Mouse (Mus musculus): ENCODE data around the gene Fgr. TPM values are rescaled to one million over a fixed set of nuclear protein-coding genes. Genes with fewer than 3 reads are reported as not detected.

The Fgr gene
- polyA plus RNA-seq, 1 experiment from 2014 or later, result 0.81 TPM

GRCm38 (mm10) chr4:132945261-132946046, 28.4 kb upstream of the Fgr start:
- peaks cover 31% of the 10 kb centered on the region for H3K4me1 ChIP-seq
- H3K4me3 ChIP-seq (replicated peaks), result peak overlapping the region; percentile 13
- H3K36me3 ChIP-seq, result no peaks in the 10 kb centered on the region
- peak overlapping the region; percentile 67 for H3K27ac ChIP-seq
- WGBS, result 5% methylated on average over 15 of the region's 15 CpGs
- 0 out of 2 replicates have a peak, but pooled peaks cover 7% of the 10 kb centered on the region for H3K27me3 ChIP-seq
- H3K9ac ChIP-seq, result peak overlapping the region; percentile 35
- H3K9me3 ChIP-seq (replicated peaks), result no peaks in the 10 kb centered on the region
- ATAC-seq (replicated peaks; ENCODE audit: low FRiP score), result peak; percentile 72
- peak overlapping the region; percentile 51 for H3K4me2 ChIP-seq

- H3K4me1 ChIP-seq, result peaks cover 28% of the 10 kb centered on the region
- peak; percentile 33 for ATAC-seq (replicated peaks; ENCODE audit: low FRiP score)
- 13% methylated on average over 27 of the region's 27 CpGs for WGBS
- H3K4me2 ChIP-seq, result peak overlapping the region; percentile 51
- no peaks in the 10 kb centered on the region for H3K27me3 ChIP-seq
- H3K4me3 ChIP-seq (replicated peaks), result peak overlapping the region; percentile 13
- no peaks in the 10 kb centered on the region for H3K9me3 ChIP-seq (replicated peaks)
- no peaks in the 10 kb centered on the region for H3K36me3 ChIP-seq
- H3K27ac ChIP-seq, result peak overlapping the region; percentile 67
- H3K9ac ChIP-seq, result peak overlapping the region; percentile 35
Measured at GRCm38 (mm10) chr4:132946047-132947001, 27.6 kb upstream of the Fgr start.

GRCm38 (mm10) chr4:132949882-132950532, 23.9 kb upstream of the Fgr start:
- Histone ChIP-seq H3K36me3 (no peaks in the 10 kb centered on the region), H3K27me3 (no peaks in the 10 kb centered on the region), H3K4me3 (replicated peaks) (0 out of 2 replicates have a peak overlapping the region, but pooled peaks have one; percentile 18), H3K9me3 (replicated peaks) (no peaks in the 10 kb centered on the region), H3K4me2 (peak overlapping the region; percentile 48), H3K9ac (no peak overlapping the region), H3K27ac (no peak overlapping the region), H3K4me1 (peaks cover 27% of the 10 kb centered on the region)
- 37% methylated on average over 24 of the region's 24 CpGs for WGBS
- no peak for ATAC-seq (replicated peaks; ENCODE audit: low FRiP score)

DNA sequence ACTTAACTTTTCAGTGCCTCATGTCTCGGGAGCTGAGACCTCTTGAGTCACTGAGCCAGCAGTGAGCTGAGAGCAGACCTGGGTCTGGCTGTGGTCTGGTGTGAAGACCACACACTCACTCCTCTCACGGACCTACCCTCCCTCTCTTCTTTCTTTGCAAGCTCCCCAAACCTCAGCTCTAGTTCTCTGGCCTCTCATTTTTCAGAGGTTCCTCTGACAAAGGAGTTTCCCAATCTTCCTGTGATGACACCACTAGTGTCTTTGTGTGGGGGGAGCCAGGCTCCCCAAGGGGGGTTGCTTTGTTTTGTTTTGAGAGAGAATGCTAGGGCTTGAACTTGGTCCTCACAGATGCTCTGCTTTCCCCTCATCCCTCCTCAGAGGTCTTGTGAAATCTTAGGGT, 22.9 kb upstream of the Fgr start:
- Histone ChIP-seq H3K36me3 (no peaks in the 10 kb centered on the region), H3K27me3 (no peaks in the 10 kb centered on the region), H3K27ac (no peak overlapping the region), H3K4me1 (peaks cover 23% of the 10 kb centered on the region), H3K4me2 (no peak overlapping the region), H3K4me3 (replicated peaks) (no peak overlapping the region), H3K9me3 (replicated peaks) (no peaks in the 10 kb centered on the region), H3K9ac (no peak overlapping the region)
- WGBS, result 45% methylated on average over 2 of the region's 2 CpGs
- ATAC-seq (replicated peaks; ENCODE audit: low FRiP score), result no peak

- no peaks in the 10 kb centered on the region for H3K27me3 ChIP-seq
- 61% methylated on average over 7 of the region's 7 CpGs for WGBS
- H3K9ac ChIP-seq, result no peak overlapping the region
- H3K9me3 ChIP-seq (replicated peaks), result no peaks in the 10 kb centered on the region
- no peak overlapping the region for H3K4me3 ChIP-seq (replicated peaks)
- no peak for ATAC-seq (replicated peaks; ENCODE audit: low FRiP score)
- H3K4me1 ChIP-seq, result peaks cover 27% of the 10 kb centered on the region
- H3K36me3 ChIP-seq, result no peaks in the 10 kb centered on the region
- no peak overlapping the region for H3K4me2 ChIP-seq
- H3K27ac ChIP-seq, result no peak overlapping the region
Measured at GRCm38 (mm10) chr4:132954530-132955394, 19.1 kb upstream of the Fgr start.

GRCm38 (mm10) chr4:132955395-132955791, 18.5 kb upstream of the Fgr start:
- Histone ChIP-seq H3K9ac (no peak overlapping the region), H3K36me3 (no peaks in the 10 kb centered on the region), H3K27me3 (no peaks in the 10 kb centered on the region), H3K4me1 (peaks cover 28% of the 10 kb centered on the region), H3K4me3 (replicated peaks) (no peak overlapping the region), H3K9me3 (replicated peaks) (no peaks in the 10 kb centered on the region), H3K4me2 (no peak overlapping the region), H3K27ac (no peak overlapping the region)
- 27% methylated on average over 2 of the region's 2 CpGs for WGBS
- no peak for ATAC-seq (replicated peaks; ENCODE audit: low FRiP score)

DNA sequence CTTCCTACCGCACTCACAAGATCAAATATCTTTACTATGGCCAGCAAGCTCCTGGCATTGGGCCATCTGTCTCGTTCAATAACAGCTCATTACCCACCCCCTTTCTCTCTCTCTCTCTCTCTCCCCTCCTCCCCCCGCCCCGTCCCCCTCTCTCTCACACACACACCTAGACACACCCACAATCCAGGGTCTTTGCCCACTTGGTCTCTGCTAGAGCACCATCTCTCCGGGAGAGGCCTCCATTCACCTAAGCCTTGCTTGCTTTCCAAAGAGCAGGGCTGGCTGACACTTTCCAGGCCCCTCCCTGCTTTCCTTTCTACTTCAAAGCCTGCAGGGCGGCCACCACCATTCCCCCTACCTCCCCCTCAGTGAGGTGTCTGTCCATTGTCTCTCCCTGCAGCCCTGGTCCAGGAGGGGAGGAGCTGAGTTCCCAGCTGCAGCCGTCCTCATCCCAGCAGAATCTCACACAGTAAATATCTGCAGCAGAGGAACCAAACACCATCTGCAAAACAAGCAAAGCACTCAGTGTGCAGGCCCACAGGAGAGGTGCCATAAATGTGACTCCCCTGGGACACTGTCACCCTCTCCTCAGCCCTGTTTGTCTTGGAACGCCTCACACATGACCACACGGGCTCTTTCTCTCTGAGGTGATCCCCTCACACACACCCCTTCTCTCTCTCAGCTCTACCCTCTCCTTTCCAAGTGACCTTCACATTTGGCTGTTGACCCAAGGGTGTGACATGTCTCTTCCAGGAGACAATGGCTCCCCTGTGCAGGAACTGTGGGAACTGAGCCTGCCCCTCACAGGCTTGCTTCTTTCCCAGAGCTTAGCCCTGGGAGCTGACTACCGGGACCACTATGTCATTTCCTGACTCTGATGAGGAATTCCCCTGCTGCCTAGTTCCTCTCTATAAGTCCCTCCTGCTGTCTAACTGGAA, 14.9 kb upstream of the Fgr start:
- Histone ChIP-seq H3K27ac (peak overlapping the region; percentile 85), H3K9ac (no peak overlapping the region), H3K4me3 (replicated peaks) (no peak overlapping the region), H3K36me3 (no peaks in the 10 kb centered on the region), H3K4me1 (peaks cover 41% of the 10 kb centered on the region), H3K27me3 (no peaks in the 10 kb centered on the region), H3K9me3 (replicated peaks) (no peaks in the 10 kb centered on the region), H3K4me2 (peak overlapping the region; percentile 3; the same call in 1 of the 2 replicates)
- ATAC-seq (replicated peaks; ENCODE audit: low FRiP score), result peak; percentile 75
- 9% methylated on average over 10 of the region's 10 CpGs for WGBS

DNA sequence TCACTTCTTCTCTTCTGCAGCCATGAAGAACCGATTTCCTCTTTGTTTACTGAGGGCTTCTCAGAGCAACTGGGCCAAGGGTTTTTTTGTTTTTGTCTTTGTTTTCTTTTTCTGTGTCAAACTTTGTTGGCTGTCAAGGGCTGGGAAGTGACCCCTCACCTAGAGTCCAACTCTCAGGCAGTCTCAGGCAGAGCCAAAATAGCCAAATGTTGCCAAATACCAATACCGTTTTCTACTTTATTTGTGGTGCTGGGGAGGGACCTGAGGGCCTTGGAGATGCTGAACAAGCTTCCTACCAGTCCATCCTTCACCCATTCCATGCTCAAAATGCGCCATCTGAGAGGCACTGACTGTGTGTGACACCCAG, 14.2 kb upstream of the Fgr start:
- no peaks in the 10 kb centered on the region for H3K36me3 ChIP-seq
- peak overlapping the region; percentile 85 for H3K27ac ChIP-seq
- H3K9me3 ChIP-seq (replicated peaks), result no peaks in the 10 kb centered on the region
- no peak overlapping the region for H3K4me3 ChIP-seq (replicated peaks)
- ATAC-seq (replicated peaks; ENCODE audit: low FRiP score), result no peak
- no peaks in the 10 kb centered on the region for H3K27me3 ChIP-seq
- peaks cover 41% of the 10 kb centered on the region for H3K4me1 ChIP-seq
- WGBS, result 43% methylated on average over 3 of the region's 3 CpGs
- H3K9ac ChIP-seq, result no peak overlapping the region
- H3K4me2 ChIP-seq, result no peak overlapping the region

DNA sequence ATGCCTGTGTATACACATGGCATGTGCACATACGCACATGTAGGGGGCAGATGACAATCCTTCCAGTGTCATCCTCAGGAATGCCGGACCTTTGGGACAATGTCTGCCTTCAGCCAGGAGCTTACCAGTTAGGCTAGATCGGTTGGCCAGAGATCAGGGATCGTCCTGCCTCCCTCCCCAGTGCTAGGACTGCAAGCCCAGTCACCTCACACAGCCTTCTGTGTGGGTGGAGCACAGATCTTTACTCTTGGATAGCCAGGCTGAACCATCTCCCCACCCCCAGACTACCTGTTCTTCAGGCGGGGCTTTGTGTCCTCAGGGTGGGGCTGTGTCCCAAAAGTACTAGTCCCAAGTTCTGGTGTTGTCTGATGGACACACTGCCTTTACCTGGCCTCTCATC, 13.6 kb upstream of the Fgr start:
- ATAC-seq (replicated peaks; ENCODE audit: low FRiP score), result no peak
- WGBS, result 51% methylated on average over 5 of the region's 5 CpGs
- H3K27ac ChIP-seq, result peak overlapping the region; percentile 11; the same call in 1 of the 2 replicates
- no peaks in the 10 kb centered on the region for H3K27me3 ChIP-seq
- H3K4me3 ChIP-seq (replicated peaks), result no peak overlapping the region
- H3K9ac ChIP-seq, result no peak overlapping the region
- no peak overlapping the region for H3K4me2 ChIP-seq
- no peaks in the 10 kb centered on the region for H3K9me3 ChIP-seq (replicated peaks)
- peaks cover 36% of the 10 kb centered on the region for H3K4me1 ChIP-seq
- no peaks in the 10 kb centered on the region for H3K36me3 ChIP-seq

GRCm38 (mm10) chr4:132960864-132961639, 12.8 kb upstream of the Fgr start:
- Histone ChIP-seq H3K4me3 (replicated peaks) (no peak overlapping the region), H3K4me1 (peaks cover 34% of the 10 kb centered on the region), H3K4me2 (no peak overlapping the region), H3K9me3 (replicated peaks) (no peaks in the 10 kb centered on the region), H3K9ac (no peak overlapping the region), H3K27me3 (no peaks in the 10 kb centered on the region), H3K27ac (peak overlapping the region; percentile 11; the same call in 1 of the 2 replicates), H3K36me3 (no peaks in the 10 kb centered on the region)
- ATAC-seq (replicated peaks; ENCODE audit: low FRiP score), result no peak
- WGBS, result 61% methylated on average over 13 of the region's 13 CpGs
